ENCODE assay signal across 13 mouse cellular contexts in genomic region chr9:72076158-72076557, GRCm38 (mm10).
"Had no signal": no experiment of that assay in that cellular context is flagged by ENCODE, and none has a peak within 500 bp of the region (broad histone marks: within the 10 kb centered on the region; RNA-seq: fewer than 3 reads in every experiment).

No protein-coding gene starts in this region.

- H3K4me3 ChIP-seq: limb, embryonic 13.5 days; midbrain, embryonic 12.5 days had no signal

- H3K27me3 ChIP-seq: limb, embryonic 13.5 days; midbrain, embryonic 12.5 days had no signal

- H3K9me3 ChIP-seq: limb, embryonic 13.5 days; midbrain, embryonic 12.5 days had no signal

- H3K36me3 ChIP-seq: limb, embryonic 13.5 days; midbrain, embryonic 12.5 days had no signal

- H3K4me2 ChIP-seq: limb, embryonic 13.5 days; midbrain, embryonic 12.5 days had no signal

- H3K9ac ChIP-seq: limb, embryonic 13.5 days; liver, embryonic 14.5 days; midbrain, embryonic 12.5 days had no signal

- H3K27ac ChIP-seq: kidney, postnatal 0 days; limb, embryonic 13.5 days; liver, embryonic 14.5 days; midbrain, embryonic 12.5 days had no signal

- DNase-seq: kidney, adult 9 months; kidney, postnatal 36 days; layer of hippocampus, adult 9-11 months; layer of hippocampus, postnatal 36 days; lung, adult 2 months; lung, postnatal 10 days; lung, postnatal 4 days; right cerebral cortex, postnatal 4 days; thymus, postnatal 36 days had no signal

- H3K4me1 ChIP-seq: limb, embryonic 13.5 days had no signal
